Mouse (Mus musculus) MEL (cell line): ENCODE data around the gene Ptpre.

Source experiments
- CTCF ChIP-seq, 3 experiments: IDR thresholded peaks in 2 of 3; conservative IDR thresholded peaks in 1 of 3; 2 replicates each; pipeline ENCODE4 v1.5.1; 2011 to 2012; ENCODE audit warnings: low read length in 3 of 3, low read depth in 2 of 3, mild to moderate bottlenecking in 2 of 3, improper control_type of control experiment in 1 of 3, inconsistent platforms in 1 of 3, mixed read lengths in 1 of 3, moderate library complexity in 1 of 3; ENCODE audit not compliant: control insufficient read depth in 1 of 3, insufficient read depth in 1 of 3, poor library complexity in 1 of 3, severe bottlenecking in 1 of 3
- EP300 ChIP-seq, 2 experiments: IDR thresholded peaks; 2 replicates each; pipeline ENCODE4 v1.6.1; 2011; ENCODE audit warnings: improper control_type of control experiment in 2 of 2, low read length in 2 of 2, low read depth in 1 of 2, mild to moderate bottlenecking in 1 of 2
- KAT2A ChIP-seq: conservative IDR thresholded peaks from 2 replicates; pipeline ENCODE4 v1.6.1; 2012; ENCODE audit warnings: low read depth, low read length, improper control_type of control experiment, inconsistent platforms
- MAFK ChIP-seq: IDR thresholded peaks from 2 replicates; pipeline ENCODE4 v1.6.1; 2011; ENCODE audit warnings: low read depth, mild to moderate bottlenecking, low read length, improper control_type of control experiment, borderline replicate concordance

- no peak for TF ChIP-seq CTCF (IDR thresholded peaks at IDR 0.05 in 2 of 3, conservative IDR thresholded peaks at IDR 0.05 in 1 of 3; ENCODE audit: control insufficient read depth in 1 of 3, insufficient read depth in 1 of 3, low read depth in 2 of 3, low read length in 3 of 3, poor library complexity in 1 of 3, severe bottlenecking in 1 of 3)
- no peak for TF ChIP-seq EP300 (IDR thresholded peaks at IDR 0.05; ENCODE audit: low read depth in 1 of 2, low read length in 2 of 2)
- no peak for TF ChIP-seq MAFK
- TF ChIP-seq KAT2A, result no peak
Measured at GRCm38 (mm10) chr7:135609655-135610054, 72.4 kb downstream of the Ptpre start.
